Mouse (Mus musculus): ENCODE measurements around the gene Crb1. TPM values are rescaled to one million over a fixed set of nuclear protein-coding genes. Genes with fewer than 3 reads are reported as not detected.
"Not testable (repeated sequence)": the region's sequence is repeated elsewhere in the genome, so short reads cannot be mapped to it uniquely, and the experiment has no call there.

Gene Crb1
- polyA plus RNA-seq (2015; fragmentation: Nextera tagmentation; extraction: Ambion mirVana) = 1.1 and 1.3 TPM in 2 replicates

GRCm38 (mm10) chr1:139376638-139377286, at the start of gene Crb1:
Crb1 (minus strand) TSS chr1:139377100.
- 4% methylated on average over 5 of the region's 5 CpGs for WGBS
- no peaks in the 10 kb centered on the region for H3K9me3 ChIP-seq
- peak within 1 kb of the TSS; percentile 45 for H3K4me2 ChIP-seq
- H3K27me3 ChIP-seq = no peaks in the 10 kb centered on the region
- ATAC-seq (ENCODE audit: low read depth) = peak; percentile 88
- H3K4me3 ChIP-seq = peak within 1 kb of the TSS; percentile 22
- peaks cover 14% of the 10 kb centered on the region for H3K4me1 ChIP-seq (replicated peaks)
- peak within 1 kb of the TSS; percentile 30 for H3K27ac ChIP-seq (replicated peaks)
- H3K9ac ChIP-seq = peak within 1 kb of the TSS; percentile 47
- H3K36me3 ChIP-seq = no peaks in the 10 kb centered on the region

GRCm38 (mm10) chr1:139425006-139425405, 48.1 kb upstream of the Crb1 start:
- peak overlapping the region; percentile 56 for H3K9ac ChIP-seq
- H3K36me3 ChIP-seq = peaks cover 14% of the 10 kb centered on the region
- H3K27ac ChIP-seq (replicated peaks) = no peak overlapping the region
- H3K9me3 ChIP-seq = no peaks in the 10 kb centered on the region
- H3K4me1 ChIP-seq (replicated peaks) = peaks cover 50% of the 10 kb centered on the region
- 43% methylated on average over 3 of the region's 3 CpGs for WGBS
- peak overlapping the region; percentile 72 for H3K4me2 ChIP-seq
- H3K27me3 ChIP-seq = no peaks in the 10 kb centered on the region
- H3K4me3 ChIP-seq = peak overlapping the region; percentile 37
- ATAC-seq (ENCODE audit: low read depth) = no peak

GRCm38 (mm10) chr1:139423931-139424330, 47.0 kb upstream of the Crb1 start:
- no peak for ATAC-seq (ENCODE audit: low read depth)
- peak overlapping the region; percentile 95 for H3K4me3 ChIP-seq
- H3K27ac ChIP-seq (replicated peaks) = no peak overlapping the region
- H3K9me3 ChIP-seq = no peaks in the 10 kb centered on the region
- peaks cover 5% of the 10 kb centered on the region; the same call in 1 of the 2 replicates for H3K36me3 ChIP-seq
- H3K9ac ChIP-seq = peak overlapping the region; percentile 97
- peak overlapping the region; percentile 78 for H3K4me2 ChIP-seq
- WGBS = 57% methylated on average over 10 of the region's 10 CpGs
- H3K27me3 ChIP-seq = no peaks in the 10 kb centered on the region
- H3K4me1 ChIP-seq (replicated peaks) = peaks cover 50% of the 10 kb centered on the region

GRCm38 (mm10) chr1:139422941-139423340, 46.0 kb upstream of the Crb1 start:
- H3K27me3 ChIP-seq = no peaks in the 10 kb centered on the region
- peaks cover 48% of the 10 kb centered on the region for H3K4me1 ChIP-seq (replicated peaks)
- peak overlapping the region; percentile 78 for H3K4me2 ChIP-seq
- peak overlapping the region; percentile 93 for H3K27ac ChIP-seq (replicated peaks)
- peak overlapping the region; percentile 95 for H3K4me3 ChIP-seq
- no peak for ATAC-seq (ENCODE audit: low read depth)
- H3K9ac ChIP-seq = peak overlapping the region; percentile 97
- no peaks in the 10 kb centered on the region for H3K9me3 ChIP-seq
- 0 out of 2 replicates have a peak, but pooled peaks cover 4% of the 10 kb centered on the region for H3K36me3 ChIP-seq
- WGBS = 25% methylated on average over 10 of the region's 10 CpGs

GRCm38 (mm10) chr1:139421875-139422791, 45.2 kb upstream of the Crb1 start, which contains the start of gene Zbtb41:
Zbtb41 (plus strand) TSS chr1:139422288.
- Histone ChIP-seq H3K27me3 (no peaks in the 10 kb centered on the region), H3K36me3 (0 out of 2 replicates have a peak, but pooled peaks cover 4% of the 10 kb centered on the region), H3K9me3 (no peaks in the 10 kb centered on the region), H3K4me2 (peak within 1 kb of the TSS; percentile 78), H3K9ac (peak within 1 kb of the TSS; percentile 97), H3K4me1 (replicated peaks) (peaks cover 44% of the 10 kb centered on the region), H3K4me3 (peak within 1 kb of the TSS; percentile 95), H3K27ac (replicated peaks) (peak within 1 kb of the TSS; percentile 93)
- WGBS = under 1% methylated on average over 73 of the region's 88 CpGs
- peak; percentile 98 for ATAC-seq (ENCODE audit: low read depth)

- peak overlapping the region; percentile 95 for H3K4me3 ChIP-seq
- peak overlapping the region; percentile 97 for H3K9ac ChIP-seq
- 0 out of 2 replicates have a peak, but pooled peaks cover 4% of the 10 kb centered on the region for H3K36me3 ChIP-seq
- ATAC-seq (ENCODE audit: low read depth) = peak; percentile 0; the same call in 1 of the 2 replicates
- no peaks in the 10 kb centered on the region for H3K9me3 ChIP-seq
- 10% methylated on average over 8 of the region's 8 CpGs for WGBS
- H3K27me3 ChIP-seq = no peaks in the 10 kb centered on the region
- peak overlapping the region; percentile 93 for H3K27ac ChIP-seq (replicated peaks)
- H3K4me2 ChIP-seq = peak overlapping the region; percentile 78
- peaks cover 38% of the 10 kb centered on the region for H3K4me1 ChIP-seq (replicated peaks)
Observed at GRCm38 (mm10) chr1:139421521-139421874, 44.6 kb upstream of the Crb1 start.

- H3K9me3 ChIP-seq = no peaks in the 10 kb centered on the region
- no peak for ATAC-seq (ENCODE audit: low read depth)
- no peak overlapping the region for H3K4me3 ChIP-seq
- H3K4me1 ChIP-seq (replicated peaks) = no peaks in the 10 kb centered on the region
- no peak overlapping the region for H3K27ac ChIP-seq (replicated peaks)
- WGBS = 88% methylated on average over 3 of the region's 3 CpGs
- H3K9ac ChIP-seq = no peak overlapping the region
- H3K36me3 ChIP-seq = no peaks in the 10 kb centered on the region
- no peaks in the 10 kb centered on the region for H3K27me3 ChIP-seq
- no peak overlapping the region for H3K4me2 ChIP-seq
Observed at GRCm38 (mm10) chr1:139413465-139413864, 36.6 kb upstream of the Crb1 start.

- not testable (repeated sequence) for H3K9me3 ChIP-seq; H3K27me3 ChIP-seq; ATAC-seq (ENCODE audit: low read depth); H3K9ac ChIP-seq; H3K4me3 ChIP-seq; H3K27ac ChIP-seq (replicated peaks); H3K36me3 ChIP-seq; H3K4me1 ChIP-seq (replicated peaks); H3K4me2 ChIP-seq
- WGBS = 90% methylated on average over 2 of the region's 2 CpGs
Observed at GRCm38 (mm10) chr1:139412365-139412764, 35.5 kb upstream of the Crb1 start.

- 58% methylated on average over 5 of the region's 5 CpGs for WGBS
- no peak overlapping the region for H3K9ac ChIP-seq
- H3K4me3 ChIP-seq = no peak overlapping the region
- no peak overlapping the region for H3K27ac ChIP-seq (replicated peaks)
- no peaks in the 10 kb centered on the region for H3K36me3 ChIP-seq
- H3K4me1 ChIP-seq (replicated peaks) = no peaks in the 10 kb centered on the region
- no peak for ATAC-seq (ENCODE audit: low read depth)
- no peaks in the 10 kb centered on the region for H3K27me3 ChIP-seq
- H3K9me3 ChIP-seq = no peaks in the 10 kb centered on the region
- H3K4me2 ChIP-seq = no peak overlapping the region
Observed at GRCm38 (mm10) chr1:139407701-139408100, 30.8 kb upstream of the Crb1 start.

GRCm38 (mm10) chr1:139405766-139406165, 28.9 kb upstream of the Crb1 start:
- H3K9me3 ChIP-seq = no peaks in the 10 kb centered on the region
- H3K4me3 ChIP-seq = no peak overlapping the region
- ATAC-seq (ENCODE audit: low read depth) = no peak
- H3K27me3 ChIP-seq = no peaks in the 10 kb centered on the region
- no peak overlapping the region for H3K9ac ChIP-seq
- no peaks in the 10 kb centered on the region for H3K36me3 ChIP-seq
- H3K4me2 ChIP-seq = no peak overlapping the region
- no peaks in the 10 kb centered on the region for H3K4me1 ChIP-seq (replicated peaks)
- no peak overlapping the region for H3K27ac ChIP-seq (replicated peaks)

- no peaks in the 10 kb centered on the region for H3K36me3 ChIP-seq
- H3K27me3 ChIP-seq = no peaks in the 10 kb centered on the region
- ATAC-seq (ENCODE audit: low read depth) = no peak
- no peak overlapping the region for H3K4me3 ChIP-seq
- H3K27ac ChIP-seq (replicated peaks) = no peak overlapping the region
- peaks cover 3% of the 10 kb centered on the region; the same call in 1 of the 2 replicates for H3K4me1 ChIP-seq (replicated peaks)
- no peaks in the 10 kb centered on the region for H3K9me3 ChIP-seq
- H3K9ac ChIP-seq = no peak overlapping the region
- 49% methylated on average over 1 of the region's 1 CpGs for WGBS
- no peak overlapping the region for H3K4me2 ChIP-seq
Observed at GRCm38 (mm10) chr1:139396589-139396988, 19.7 kb upstream of the Crb1 start.

- Histone ChIP-seq H3K4me3 (no peak overlapping the region), H3K9ac (no peak overlapping the region), H3K36me3 (no peaks in the 10 kb centered on the region), H3K9me3 (no peaks in the 10 kb centered on the region), H3K27me3 (no peaks in the 10 kb centered on the region), H3K4me2 (no peak overlapping the region), H3K4me1 (replicated peaks) (peaks cover 4% of the 10 kb centered on the region; the same call in 1 of the 2 replicates), H3K27ac (replicated peaks) (no peak overlapping the region)
- 23% methylated on average over 2 of the region's 2 CpGs for WGBS
- ATAC-seq (ENCODE audit: low read depth) = peak; percentile 43; the same call in 1 of the 2 replicates
Observed at GRCm38 (mm10) chr1:139391747-139392146, 14.8 kb upstream of the Crb1 start.

All from neural tube, embryonic 13.5 days (tissue).